Mouse (Mus musculus): ENCODE data around the gene Hist1h2bj.
"Not testable (repeated sequence)": the region's sequence is repeated elsewhere in the genome, so short reads cannot be mapped to it uniquely, and the experiment has no call there.

Gene Hist1h2bj

GRCm38 (mm10) chr13:22039364-22039763, 3.6 kb upstream of the Hist1h2bj start:
- no peak for DNase-seq (ENCODE audit: low read depth, low spot score)

GRCm38 (mm10) chr13:22039951-22040463, 3.0 kb upstream of the Hist1h2bj start:
- DNase-seq (ENCODE audit: low read depth, low spot score): no peak

- peak; percentile 65 for DNase-seq (ENCODE audit: low read depth, low spot score)
Measured at GRCm38 (mm10) chr13:22040464-22041141, 2.4 kb upstream of the Hist1h2bj start.

- peak; percentile 92 for DNase-seq (ENCODE audit: low read depth, low spot score)
Measured at GRCm38 (mm10) chr13:22041142-22041536, 1.9 kb upstream of the Hist1h2bj start, which contains the start of gene Hist1h4i. Hist1h4i (minus strand) TSS chr13:22041362.

GRCm38 (mm10) chr13:22041651-22042567, 1.1 kb upstream of the Hist1h2bj start:
- peak; percentile 36 for DNase-seq (ENCODE audit: low read depth, low spot score)

GRCm38 (mm10) chr13:22043503-22044431, 753 bp downstream of the Hist1h2bj start:
- peak; percentile 72 for DNase-seq (ENCODE audit: low read depth, low spot score)

- DNase-seq (ENCODE audit: low read depth, low spot score): no peak
Measured at GRCm38 (mm10) chr13:22044432-22045155, 1.6 kb downstream of the Hist1h2bj start.

GRCm38 (mm10) chr13:22045311-22045710, 2.3 kb downstream of the Hist1h2bj start:
- DNase-seq (ENCODE audit: low read depth, low spot score): no peak

- DNase-seq (ENCODE audit: low read depth, low spot score): no peak
Measured at GRCm38 (mm10) chr13:22049041-22049440, 6.0 kb downstream of the Hist1h2bj start.

- peak; percentile 79 for DNase-seq (ENCODE audit: low read depth, low spot score)
Measured at GRCm38 (mm10) chr13:22049737-22050440, 6.9 kb downstream of the Hist1h2bj start.

- peak; percentile 90 for DNase-seq (ENCODE audit: low read depth, low spot score)
Measured at GRCm38 (mm10) chr13:22050591-22051522, 7.8 kb downstream of the Hist1h2bj start.

- no peak for DNase-seq (ENCODE audit: low read depth, low spot score)
Measured at GRCm38 (mm10) chr13:22051523-22051859, 8.5 kb downstream of the Hist1h2bj start.

GRCm38 (mm10) chr13:22053754-22054153, 10.7 kb downstream of the Hist1h2bj start:
- DNase-seq (ENCODE audit: low read depth, low spot score): no peak

- DNase-seq (ENCODE audit: low read depth, low spot score): no peak
Measured at GRCm38 (mm10) chr13:22061422-22061821, 18.4 kb downstream of the Hist1h2bj start.

- DNase-seq (ENCODE audit: low read depth, low spot score): no peak
Measured at GRCm38 (mm10) chr13:22063468-22063867, 20.5 kb downstream of the Hist1h2bj start.

GRCm38 (mm10) chr13:22084140-22084539, 41.1 kb downstream of the Hist1h2bj start, which contains the start of gene Vmn1r188:
Vmn1r188 (plus strand) TSS chr13:22084440.
- not testable (repeated sequence) for DNase-seq (ENCODE audit: low read depth, low spot score)

Data from CD4-positive helper T cell, adult 2 months (primary cell).